Comparison of ENCODE assay signal across 28 mouse cellular contexts in the genomic region with DNA sequence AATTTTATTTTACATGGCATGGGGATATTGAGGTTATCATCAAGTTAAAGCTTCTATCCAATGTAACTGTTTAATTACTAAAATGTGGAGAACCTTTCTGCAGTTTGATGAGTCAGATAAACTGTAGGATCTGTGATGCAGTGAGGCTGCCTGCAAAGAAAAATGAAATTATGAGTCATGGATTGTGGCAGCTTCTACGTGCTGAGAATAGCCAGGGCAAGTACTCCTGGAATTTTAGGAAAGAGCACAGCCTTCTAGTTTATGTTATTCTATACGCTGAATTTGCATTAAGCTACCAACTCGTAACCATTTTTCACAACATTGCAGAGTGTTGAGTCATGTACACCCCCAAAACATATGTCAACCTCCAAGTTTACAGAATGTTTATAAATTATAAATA.
A peak's percentile ranks its signal among the peaks of the same experiment; 100 is the strongest.
DNase-seq lines count a peak whose midpoint lies in the region; TF ChIP-seq lines count a peak whose summit lies in the region.
"Had no signal": no experiment of that assay in that cellular context is flagged by ENCODE, and none has a peak within 500 bp of the region (broad histone marks: within the 10 kb centered on the region; RNA-seq: fewer than 3 reads in every experiment).

No protein-coding gene starts in this region.

- H3K4me2 ChIP-seq in myocyte (ENCODE audit: low read depth), result peak overlapping the region; percentile 1
- H3K4me2 ChIP-seq: embryonic facial prominence, embryonic 13.5 days; forebrain, embryonic 15.5 days; heart, embryonic 12.5 days; hindbrain, embryonic 13.5 days; liver, embryonic 13.5 days; midbrain, embryonic 13.5 days had no signal

- no peaks in the 10 kb centered on the region for H3K36me3 ChIP-seq in myocyte (ENCODE audit: control insufficient read depth, insufficient read depth)
- H3K36me3 ChIP-seq: embryonic facial prominence, embryonic 13.5 days; forebrain, embryonic 10.5 days; forebrain, embryonic 15.5 days; G1E; heart, embryonic 12.5 days; hindbrain, embryonic 13.5 days; liver, embryonic 13.5 days; midbrain, embryonic 13.5 days had no signal

- no peak overlapping the region for H3ac ChIP-seq in myocyte (ENCODE audit: control insufficient read depth, insufficient read length)

- no peaks in the 10 kb centered on the region for H3K27me3 ChIP-seq in myocyte (ENCODE audit: control insufficient read depth, insufficient read depth, insufficient read length)
- H3K27me3 ChIP-seq: embryonic facial prominence, embryonic 13.5 days; forebrain, embryonic 15.5 days; heart, embryonic 12.5 days; hindbrain, embryonic 13.5 days; liver, embryonic 13.5 days; megakaryocyte, embryonic 14.5 days; midbrain, embryonic 13.5 days had no signal

- intact Hi-C loops in left cerebral cortex, postnatal 10 days (cut with DNase I), result no loop called here

- DNase-seq in left cerebral cortex, adult 18-20 months (ENCODE audit: low spot score in 2 of 2), result peak; percentile 2
- no peak for DNase-seq in left cerebral cortex, postnatal 10 days (ENCODE audit: extremely low spot score in 1 of 2, low spot score in 2 of 2)
- peak; percentile 14 for DNase-seq in 3134 (ENCODE audit: extremely low read depth, insufficient read length, low spot score)
- peak; percentile 84 for DNase-seq in 3T3-L1 (ENCODE audit: low read depth, low spot score)
- DNase-seq in layer of hippocampus, adult 9-10 months (ENCODE audit: low spot score), result no peak
- DNase-seq: adrenal gland, postnatal 25 days; cerebellum, adult 18-20 months; cerebellum, postnatal 10 days; gastrocnemius, adult 2 months; heart, adult 2 months; heart, postnatal 4 days; kidney, adult 8-10 months; kidney, postnatal 4 days; layer of hippocampus, adult 9-11 months; liver, embryonic 13.5 days; lung, adult 18-20 months; lung, postnatal 4 days; right cerebral cortex, postnatal 4 days; thymus, adult 2 months had no signal

- no peak overlapping the region for H3K4me3 ChIP-seq in myocyte
- H3K4me3 ChIP-seq: embryonic facial prominence, embryonic 13.5 days; forebrain, embryonic 10.5 days; forebrain, embryonic 15.5 days; gastrocnemius, adult 2 months; heart, adult 2 months; heart, embryonic 12.5 days; hindbrain, embryonic 13.5 days; liver, embryonic 13.5 days; megakaryocyte, embryonic 14.5 days; midbrain, embryonic 13.5 days had no signal

- no peaks in the 10 kb centered on the region for H3K79me2 ChIP-seq in myocyte (ENCODE audit: control insufficient read depth, insufficient read depth)

- no peak for TF ChIP-seq POLR2A in myocyte (IDR thresholded peaks at IDR 0.05; ENCODE audit: insufficient read length, low read depth)

TF ChIP-seq in myocyte, 11 proteins besides CTCF, POLR2A, EP300 and RAD21:
- TF ChIP-seq TCF3 (IDR thresholded peaks at IDR 0.05; ENCODE audit: insufficient read length, low read depth) (no peak), MAX (IDR thresholded peaks at IDR 0.05; ENCODE audit: low read depth) (no peak)

Comparison
In these comparisons a context has a peak if more than half of its experiments do, and no peak if none do; other contexts are left out.
1. DNase-seq: peak in left cerebral cortex, adult 18-20 months (2 of 2), 3134 (single experiment) and 3T3-L1 (single experiment); none in left cerebral cortex, postnatal 10 days (0 of 2) and layer of hippocampus, adult 9-10 months (single experiment).